Mouse (Mus musculus) CH12.LX (cell line): Measurements from ENCODE around the gene Cyfip2. TPM values are rescaled to one million over a fixed set of nuclear protein-coding genes. Genes with fewer than 3 reads are reported as not detected.

Experiments
- DNase-seq: peaks from one replicate; pipeline ENCODE4 v3.0.0-alpha.2; 2013; ENCODE audit errors: extremely low read depth
- H3K27ac ChIP-seq: 2 replicates; pipeline ENCODE4 v1.5.1; 2012; ENCODE audit warnings: low read depth, mild to moderate bottlenecking, control low read depth, moderate library complexity; ENCODE audit not compliant: insufficient read depth
- H3K27me3 ChIP-seq: replicated peaks from 2 replicates; pipeline ENCODE3; 2012; ENCODE audit warnings: inconsistent platforms
- H3K36me3 ChIP-seq, 2 experiments: replicated peaks in 1 of 2; 2 replicates each; pipeline versions ENCODE3 to v1.6.1; 2012; ENCODE audit warnings: inconsistent platforms in 1 of 2, low read length in 1 of 2, mild to moderate bottlenecking in 1 of 2, mixed read lengths in 1 of 2, moderate library complexity in 1 of 2; ENCODE audit not compliant: control insufficient read depth in 1 of 2, insufficient read depth in 1 of 2
- H3K4me1 ChIP-seq, 2 experiments: 2 replicates each; pipeline ENCODE4 v1.6.1; 2012; ENCODE audit warnings: inconsistent platforms in 1 of 2, moderate library complexity in 1 of 2; ENCODE audit not compliant: insufficient read depth in 2 of 2, control insufficient read depth in 1 of 2
- H3K4me2 ChIP-seq: 2 replicates; pipeline ENCODE4 v1.6.1; 2012; ENCODE audit warnings: low read depth, mild to moderate bottlenecking, control low read depth; ENCODE audit not compliant: poor library complexity, insufficient read depth, severe bottlenecking
- H3K4me3 ChIP-seq, 3 experiments: fragments of 150-350 bp in 1 of 3; sonication (generic) in 1 of 3; replicated peaks in 1 of 3; 2 replicates each; pipeline versions ENCODE3 to v1.5.1; 2011 to 2012; ENCODE audit warnings: low read depth in 2 of 3, low read length in 2 of 3, mild to moderate bottlenecking in 2 of 3, moderate library complexity in 2 of 3, control low read depth in 1 of 3, improper control_type of control experiment in 1 of 3, inconsistent platforms in 1 of 3, mixed read lengths in 1 of 3; ENCODE audit not compliant: poor library complexity in 1 of 3
- H3K79me2 ChIP-seq: replicated peaks from 2 replicates; pipeline ENCODE4 v1.6.1; 2012; ENCODE audit warnings: mild to moderate bottlenecking, moderate library complexity; ENCODE audit not compliant: control insufficient read depth, poor library complexity, insufficient read depth, severe bottlenecking; ENCODE audit errors: extremely low read depth
- H3K9ac ChIP-seq: 2 replicates; pipeline ENCODE4 v1.6.1; 2012; ENCODE audit warnings: low read depth, mild to moderate bottlenecking, control low read depth, moderate library complexity; ENCODE audit not compliant: insufficient read depth
- H3K9me3 ChIP-seq: replicated peaks from 2 replicates; pipeline ENCODE3; 2012; ENCODE audit warnings: low read length, inconsistent platforms, mixed read lengths
- ELF1 ChIP-seq: IDR thresholded peaks from 2 replicates; pipeline ENCODE4 v1.6.1; 2014; ENCODE audit warnings: low read depth, mild to moderate bottlenecking, inconsistent platforms, low read length, improper control_type of control experiment
- EP300 ChIP-seq: IDR thresholded peaks from 2 replicates; pipeline ENCODE4 v1.6.1; 2011; ENCODE audit warnings: low read length, improper control_type of control experiment
- ETS1 ChIP-seq: conservative IDR thresholded peaks from 2 replicates; pipeline ENCODE4 v1.6.1; 2012; ENCODE audit warnings: low read depth, mild to moderate bottlenecking, inconsistent platforms, low read length, improper control_type of control experiment, moderate library complexity
- HCFC1 ChIP-seq: IDR thresholded peaks from 2 replicates; pipeline ENCODE4 v1.6.1; 2012; ENCODE audit warnings: low read depth, mild to moderate bottlenecking, inconsistent platforms, low read length, improper control_type of control experiment
- IRF4 ChIP-seq: IDR thresholded peaks from 2 replicates; pipeline ENCODE4 v1.6.1; 2014; ENCODE audit warnings: low read depth, mild to moderate bottlenecking, inconsistent platforms, low read length, improper control_type of control experiment
- KAT2A ChIP-seq: IDR thresholded peaks from 2 replicates; pipeline ENCODE4 v1.6.1; 2012; ENCODE audit warnings: low read length, improper control_type of control experiment, inconsistent platforms; ENCODE audit not compliant: insufficient replicate concordance
- MEF2A ChIP-seq: IDR thresholded peaks from 2 replicates; pipeline ENCODE4 v1.6.1; 2014; ENCODE audit warnings: low read depth, mild to moderate bottlenecking, inconsistent platforms, low read length, improper control_type of control experiment, borderline replicate concordance
- MXI1 ChIP-seq: IDR thresholded peaks from 2 replicates; pipeline ENCODE4 v1.6.1; 2011; ENCODE audit warnings: mild to moderate bottlenecking, low read depth, low read length, improper control_type of control experiment
- MYC ChIP-seq: IDR thresholded peaks from 2 replicates; pipeline ENCODE4 v1.6.1; 2011; ENCODE audit warnings: low read depth, mild to moderate bottlenecking, improper control_type of control experiment, low read length
- NELFE ChIP-seq: IDR thresholded peaks from 2 replicates; pipeline ENCODE4 v1.6.1; 2011; ENCODE audit warnings: low read depth, low read length, improper control_type of control experiment
- TCF12 ChIP-seq: IDR thresholded peaks from 2 replicates; pipeline ENCODE4 v1.6.1; 2014; ENCODE audit warnings: low read depth, mild to moderate bottlenecking, inconsistent platforms, low read length, improper control_type of control experiment
- USF1 ChIP-seq: IDR thresholded peaks from 2 replicates; pipeline ENCODE4 v1.6.1; 2014; ENCODE audit warnings: low read depth, mild to moderate bottlenecking, inconsistent platforms, low read length, improper control_type of control experiment
- dilution Hi-C: fragments of 300-500 bp; cut with MboI; formaldehyde crosslinking; loops from 2 replicates; pipeline ENCODE4 v1.14.3; 2020; ENCODE audit warnings: low sequenced_read_pairs; ENCODE audit not compliant: extremely low pct_unique_long_range_greater_than_20kb, extremely low pct_ligation_motif_present
- in situ Hi-C: fragments of 300-500 bp; cut with MboI; formaldehyde crosslinking; loops from 3 replicates; pipeline ENCODE4 v1.14.3; 2019; ENCODE audit warnings: low sequenced_read_pairs, low pct_ligation_motif_present, low pct_unique_long_range_greater_than_20kb, mixed read lengths
- polyA plus RNA-seq: library from polyadenylated mRNA; unstranded; fragments of >175 nt; gene quantifications from 2 replicates; pipeline ENCODE4 v1.2.1, GENCODE M21; 2012; ENCODE audit warnings: low read depth; ENCODE audit not compliant: insufficient read length
- total RNA-seq, 2 experiments: library from RNA; depleted of rRNA; stranded (reverse); fragments of 300-350 nt in 1 of 2; fragments of >200 nt in 1 of 2; gene quantifications; 2 replicates each; pipeline ENCODE4 v1.2.3; 2012 to 2014

The Cyfip2 gene
- total RNA-seq (2012; rRNA removed) (77.6 and 97.6 TPM in 2 replicates), total RNA-seq (2014; rRNA removed) (36.1 and 40.7 TPM in 2 replicates), polyA plus RNA-seq (161 and 194 TPM in 2 replicates)

- DNase-seq, result no peak
- TF ChIP-seq MXI1 (no peak), IRF4 (0 out of 2 replicates have a peak, but pooled peaks have one; percentile 7), MYC (no peak), EP300 (0 out of 2 replicates have a peak, but pooled peaks have one; percentile 6), NELFE (no peak)
- peak within 1 kb of the TSS; percentile 89 for H3K4me2 ChIP-seq
- peaks cover 3% of the 10 kb centered on the region for H3K27me3 ChIP-seq
- in situ Hi-C loops (loop anchor here (5.0 kb wide), 1 partner anchor 35 kb away; no protein-coding TSS in a partner anchor), dilution Hi-C loops (no loop called here)
- H3K4me1 ChIP-seq, result peaks cover 14 to 30% of the 10 kb centered on the region in 2 experiments
- peak within 1 kb of the TSS; percentile 89 to 96 (median 94) for H3K4me3 ChIP-seq
- H3K79me2 ChIP-seq, result peaks cover 42% of the 10 kb centered on the region
- peaks cover 6% of the 10 kb centered on the region for H3K9me3 ChIP-seq
- peak within 1 kb of the TSS; percentile 97 for H3K27ac ChIP-seq
- peaks cover 0 to 4% of the 10 kb centered on the region in 2 experiments for H3K36me3 ChIP-seq
- H3K9ac ChIP-seq, result peak within 1 kb of the TSS; percentile 90
These were observed at the start of gene Cyfip2 for GRCm38 (mm10) chr11:46312523-46313035. Gene Cyfip2 (minus strand): TSS chr11:46312859.

DNA sequence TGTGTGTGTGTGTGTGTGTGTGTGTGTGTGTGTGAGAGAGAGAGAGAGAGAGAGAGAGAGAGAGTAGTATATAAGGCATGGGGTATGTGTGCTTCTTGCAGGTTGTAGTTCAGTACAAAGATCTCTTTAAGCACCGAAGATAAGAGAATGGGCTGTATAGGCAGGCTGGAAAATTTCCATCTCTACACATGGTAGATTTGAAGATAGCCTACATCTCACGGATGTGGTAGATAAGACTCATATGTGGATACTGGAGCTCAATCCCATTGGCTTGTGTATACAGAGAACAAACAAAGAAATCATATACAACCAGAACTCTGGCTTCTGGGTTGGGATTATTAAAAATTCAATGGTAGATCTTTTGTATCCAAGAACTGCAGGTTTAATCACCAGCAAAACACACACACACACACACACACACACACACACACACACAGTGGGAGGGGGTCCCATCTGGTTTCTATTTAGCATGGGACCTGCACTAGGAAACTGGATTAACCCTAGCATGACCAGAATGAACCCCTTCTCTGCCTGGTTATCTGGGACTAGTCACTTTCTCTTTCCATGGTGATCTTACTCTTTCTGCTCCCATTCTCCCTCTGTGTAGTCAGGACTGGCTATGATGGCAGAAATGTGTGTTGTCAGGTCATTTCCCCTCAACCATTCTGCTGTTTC is 48.5 kb upstream of the Cyfip2 start:
- DNase-seq, result no peak
- dilution Hi-C loops, result no loop called here
- Histone ChIP-seq H3K27me3 (no peaks in the 10 kb centered on the region), H3K4me1 (peaks cover 38 to 40% of the 10 kb centered on the region in 2 experiments), H3K27ac (no peak overlapping the region), H3K9me3 (no peaks in the 10 kb centered on the region)
- TF ChIP-seq HCFC1 (no peak), ELF1 (no peak)
- TF ChIP-seq, all 38 proteins: peak for 0
- Histone ChIP-seq H3K4me2 (no peak overlapping the region), H3K9ac (peak overlapping the region; percentile 6; the same call in 1 of the 2 replicates), H3K4me3 (no peak overlapping the region), H3K36me3 (no peaks in the 10 kb centered on the region), H3K79me2 (no peaks in the 10 kb centered on the region)
- in situ Hi-C loops, result no loop called here

DNA sequence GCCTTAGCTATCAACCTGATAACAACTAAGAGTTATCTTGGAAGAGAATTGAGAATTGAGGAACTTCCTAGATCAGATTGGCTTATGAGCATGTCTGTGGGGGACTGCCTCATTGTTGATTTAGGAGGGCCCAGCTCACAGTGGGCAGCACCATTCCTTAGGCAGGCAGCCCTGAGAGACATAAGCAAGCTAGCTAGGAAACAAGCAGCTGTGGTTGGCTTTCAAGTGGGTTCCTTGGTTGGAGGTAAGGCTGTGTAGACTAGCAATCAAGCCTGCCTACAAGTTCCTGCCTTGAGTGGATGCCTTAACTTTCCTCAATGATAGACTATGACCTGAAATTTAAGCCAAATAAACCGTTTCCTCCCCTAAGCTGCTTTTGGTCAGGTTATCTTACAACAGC is 45.7 kb upstream of the Cyfip2 start:
- no peaks in the 10 kb centered on the region for H3K27me3 ChIP-seq
- no peak overlapping the region for H3K4me3 ChIP-seq
- H3K9me3 ChIP-seq, result no peaks in the 10 kb centered on the region
- H3K36me3 ChIP-seq, result no peaks in the 10 kb centered on the region
- no peak overlapping the region for H3K27ac ChIP-seq
- H3K4me2 ChIP-seq, result no peak overlapping the region
- in situ Hi-C loops, result no loop called here
- peaks cover 38 to 41% of the 10 kb centered on the region in 2 experiments for H3K4me1 ChIP-seq
- DNase-seq, result no peak
- dilution Hi-C loops, result no loop called here
- peak overlapping the region; percentile 36; the same call in 1 of the 2 replicates for H3K9ac ChIP-seq
- TF ChIP-seq KAT2A (no peak), ETS1 (no peak), USF1 (no peak), TCF12 (no peak), HCFC1 (no peak), EP300 (no peak), MEF2A (no peak)
- H3K79me2 ChIP-seq, result no peaks in the 10 kb centered on the region
